Mouse (Mus musculus): ENCODE results near the gene Faim2.

- TF ChIP-seq EP300 (IDR thresholded peaks at IDR 0.05; ENCODE audit: insufficient read depth, low read depth, low read length) (peak; percentile 63; the same call in 1 of the 2 replicates), POLR2A (IDR thresholded peaks at IDR 0.05; ENCODE audit: insufficient read depth, low read depth, low read length) (no peak)
Observed at GRCm38 (mm10) chr15:99469067-99469466, 58.9 kb downstream of the Faim2 start.
